Mouse (Mus musculus) lung, adult 2 months (tissue): Measurements from ENCODE around the gene Lat2. TPM values are rescaled to one million over a fixed set of nuclear protein-coding genes. Genes with fewer than 3 reads are reported as not detected.

Source experiments
- DNase-seq: peaks from one replicate; pipeline ENCODE4 v3.0.0; 2022
- H3K4me1 ChIP-seq: fragments of 200-500 bp; 2 replicates; pipeline ENCODE4 v1.6.1; 2011; ENCODE audit warnings: low read length; ENCODE audit not compliant: control insufficient read depth, insufficient read depth
- H3K4me3 ChIP-seq: fragments of 200-500 bp; replicated peaks from 2 replicates; pipeline ENCODE3; 2011; ENCODE audit warnings: low read depth, mild to moderate bottlenecking, control low read depth, low read length; ENCODE audit errors: extremely low read depth
- CTCF ChIP-seq: fragments of 200-500 bp; IDR thresholded peaks from 2 replicates; pipeline ENCODE4 v1.5.1; 2011; ENCODE audit warnings: mild to moderate bottlenecking, low read length, control low read depth; ENCODE audit not compliant: insufficient read depth
- POLR2A ChIP-seq: fragments of 200-500 bp; IDR thresholded peaks from 2 replicates; pipeline ENCODE4 v1.6.1; 2011; ENCODE audit warnings: low read depth, mild to moderate bottlenecking, control low read depth, low read length, borderline replicate concordance; ENCODE audit errors: extremely low read depth
- WGBS: fragments of 180-500 bp; shearing (Covaris S2); methylation state at CpG from one replicate; pipeline ENCODE4 v1.1.7; 2018; 5-methylcytosine and 5-hydroxymethylcytosine counted together
- polyA plus RNA-seq: library from polyadenylated mRNA; depleted of rRNA; stranded (reverse); fragments of >200 nt; gene quantifications from 2 replicates; pipeline ENCODE4 v1.2.3, GENCODE M21; 2012

Gene Lat2
- polyA plus RNA-seq, 1 experiment = 8.4 TPM

- WGBS = 67% methylated on average over 8 of the region's 8 CpGs
- DNase-seq = no peak
- Histone ChIP-seq H3K4me1 (no peaks in the 10 kb centered on the region), H3K4me3 (no peak overlapping the region)
- TF ChIP-seq POLR2A (no peak), CTCF (no peak)
These were observed 555 bp upstream of the Lat2 start for GRCm38 (mm10) chr5:134615380-134615779.

DNA sequence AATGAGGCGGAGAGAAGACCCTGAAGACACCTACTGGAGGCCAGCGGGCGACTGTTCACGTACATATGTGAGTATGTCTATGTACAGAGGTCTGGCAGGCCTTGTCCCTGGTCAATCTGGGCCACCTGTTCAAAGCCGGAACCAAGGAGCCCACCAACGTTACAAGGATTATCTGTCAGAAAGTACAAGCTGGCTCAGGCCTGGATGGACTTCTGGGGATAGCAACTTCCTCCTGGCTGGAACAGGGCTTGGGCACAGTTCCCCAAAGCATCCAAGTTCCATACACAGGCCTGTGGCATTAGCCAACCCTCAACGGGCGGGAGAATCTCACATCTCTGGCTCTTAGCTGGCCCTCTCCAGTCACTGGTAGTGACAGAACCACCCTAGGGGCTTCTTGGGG is 529 bp downstream of the Lat2 start:
- no peak overlapping the region for H3K4me3 ChIP-seq
- no peak for DNase-seq
- WGBS = 80% methylated on average over 8 of the region's 8 CpGs

DNA sequence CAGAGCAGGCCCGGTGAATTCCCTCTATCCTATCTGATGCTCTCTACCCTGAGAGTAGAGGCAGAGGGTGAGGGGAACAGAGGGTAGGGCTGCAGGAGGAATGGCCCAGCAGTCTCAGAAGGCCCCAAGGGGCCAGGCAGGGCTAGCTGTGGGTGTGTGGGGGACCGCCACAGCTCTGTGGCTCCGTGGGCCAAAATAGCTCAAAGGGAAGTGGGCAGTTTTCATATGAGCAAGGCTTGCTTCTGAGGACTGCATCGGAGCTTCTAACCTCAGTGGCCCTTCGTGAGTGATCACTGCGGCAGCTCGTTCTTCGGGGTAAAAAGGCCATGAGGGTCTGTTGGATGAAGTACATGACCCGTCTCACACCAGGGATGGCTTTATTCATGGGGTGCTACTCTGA is 1.1 kb downstream of the Lat2 start:
- Histone ChIP-seq H3K4me1 (no peaks in the 10 kb centered on the region), H3K4me3 (no peak overlapping the region)
- WGBS = 65% methylated on average over 9 of the region's 9 CpGs
- DNase-seq = no peak
- TF ChIP-seq CTCF (no peak), POLR2A (no peak)

More for the DNA sequence above, 529 bp downstream of the Lat2 start:
- TF ChIP-seq POLR2A (no peak), CTCF (no peak)
- no peaks in the 10 kb centered on the region for H3K4me1 ChIP-seq

- Histone ChIP-seq H3K4me3 (no peak overlapping the region), H3K4me1 (no peaks in the 10 kb centered on the region)
- no peak for DNase-seq
- no peak for TF ChIP-seq POLR2A
- no peak for TF ChIP-seq CTCF
- 40% methylated on average over 8 of the region's 8 CpGs for WGBS
These were observed 2.9 kb downstream of the Lat2 start for GRCm38 (mm10) chr5:134611810-134612521.

DNA sequence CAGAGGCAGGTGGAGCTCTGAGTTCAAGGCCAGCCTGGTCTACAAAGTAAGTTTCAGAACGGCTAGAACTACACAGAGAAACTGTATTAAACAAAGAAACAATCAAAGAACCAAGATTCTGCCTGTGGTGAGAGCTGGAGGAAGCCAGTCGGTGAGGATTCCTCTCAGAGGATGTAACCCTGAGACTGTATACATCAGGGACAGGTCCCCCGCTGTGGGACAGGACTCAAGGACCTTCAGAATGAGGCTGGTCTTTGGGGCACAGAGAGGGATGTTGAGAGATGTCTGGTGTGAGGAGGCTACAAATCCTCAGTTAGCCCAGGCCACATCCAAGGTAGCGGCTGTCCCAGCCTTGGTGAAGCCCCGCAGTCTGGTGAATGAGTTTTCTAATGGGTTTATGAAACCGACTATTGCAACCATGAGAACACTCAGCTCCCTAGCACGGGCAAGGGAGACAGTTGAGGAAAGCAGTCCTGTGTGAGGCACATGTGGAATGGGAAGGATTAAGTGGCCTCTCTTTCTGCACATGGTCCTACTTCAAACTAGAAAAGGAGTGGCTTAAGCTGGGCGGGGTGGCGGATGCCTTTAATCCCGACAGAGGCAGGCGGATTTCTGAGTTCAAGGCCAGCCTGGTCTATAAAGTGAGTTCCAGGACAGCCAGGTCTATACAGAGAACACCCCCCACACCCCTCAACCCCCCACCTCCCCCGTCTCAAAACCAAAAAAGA is 4.7 kb downstream of the Lat2 start:
- no peak for TF ChIP-seq CTCF
- TF ChIP-seq POLR2A = no peak
- 78% methylated on average over 12 of the region's 12 CpGs for WGBS
- H3K4me3 ChIP-seq = no peak overlapping the region
- no peak for DNase-seq
- H3K4me1 ChIP-seq = no peaks in the 10 kb centered on the region

GRCm38 (mm10) chr5:134607121-134607520 is 7.7 kb downstream of the Lat2 start:
- H3K4me3 ChIP-seq = no peak overlapping the region
- WGBS = 59% methylated on average over 5 of the region's 5 CpGs
- no peak for DNase-seq

GRCm38 (mm10) chr5:134606314-134606713 is 8.5 kb downstream of the Lat2 start:
- no peak for DNase-seq
- H3K4me3 ChIP-seq = no peak overlapping the region
- H3K4me1 ChIP-seq = no peaks in the 10 kb centered on the region
- TF ChIP-seq CTCF = peak; percentile 27; the same call in 1 of the 2 replicates
- TF ChIP-seq POLR2A = no peak

More at GRCm38 (mm10) chr5:134607121-134607520, 7.7 kb downstream of the Lat2 start:
- H3K4me1 ChIP-seq = no peaks in the 10 kb centered on the region
- no peak for TF ChIP-seq POLR2A
- no peak for TF ChIP-seq CTCF

DNA sequence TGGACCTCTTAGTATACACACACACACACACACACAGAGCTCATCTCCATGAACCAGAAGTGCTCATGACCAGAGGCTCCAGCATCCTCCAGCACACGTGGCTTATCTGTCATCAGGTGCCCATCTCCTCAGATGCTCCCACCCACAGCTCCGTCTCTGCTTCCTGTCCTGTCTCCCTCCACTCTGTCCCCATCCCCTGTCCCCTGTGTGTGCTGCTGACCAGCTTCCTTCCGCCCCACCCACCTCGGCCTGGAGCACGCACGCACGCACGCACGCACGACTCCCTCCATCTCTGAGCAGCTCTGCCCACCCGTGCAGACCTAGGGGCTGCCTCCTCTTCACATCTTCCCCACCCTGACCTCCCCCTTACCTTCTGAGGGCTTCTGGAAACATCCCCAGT is 10.4 kb downstream of the Lat2 start:
- TF ChIP-seq POLR2A (no peak), CTCF (no peak)
- DNase-seq = no peak
- Histone ChIP-seq H3K4me3 (no peak overlapping the region), H3K4me1 (no peaks in the 10 kb centered on the region)
- 75% methylated on average over 11 of the region's 11 CpGs for WGBS

DNA sequence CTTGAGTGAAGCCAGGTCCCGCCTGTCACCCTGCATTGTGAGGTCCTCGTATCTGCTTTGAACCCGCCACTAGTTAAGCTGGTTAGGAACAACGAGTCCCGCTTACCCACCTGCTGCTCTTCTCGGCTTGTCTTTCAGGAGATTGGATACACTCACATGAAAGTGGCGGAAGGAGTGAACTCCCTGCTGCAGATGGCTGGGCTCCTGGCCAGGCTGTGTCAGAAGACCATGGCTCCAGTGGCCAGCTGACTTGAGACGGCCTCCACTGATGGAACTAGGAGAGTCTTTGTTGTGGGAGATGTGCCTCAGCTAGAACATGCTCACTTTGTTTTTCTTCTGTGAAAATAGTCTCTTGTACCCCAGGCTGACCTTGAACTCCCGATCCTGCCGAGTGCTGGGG is 17.1 kb downstream of the Lat2 start:
- DNase-seq = no peak
- Histone ChIP-seq H3K4me1 (no peaks in the 10 kb centered on the region), H3K4me3 (no peak overlapping the region)
- TF ChIP-seq POLR2A (no peak), CTCF (no peak)
- WGBS = 79% methylated on average over 10 of the region's 10 CpGs

DNA sequence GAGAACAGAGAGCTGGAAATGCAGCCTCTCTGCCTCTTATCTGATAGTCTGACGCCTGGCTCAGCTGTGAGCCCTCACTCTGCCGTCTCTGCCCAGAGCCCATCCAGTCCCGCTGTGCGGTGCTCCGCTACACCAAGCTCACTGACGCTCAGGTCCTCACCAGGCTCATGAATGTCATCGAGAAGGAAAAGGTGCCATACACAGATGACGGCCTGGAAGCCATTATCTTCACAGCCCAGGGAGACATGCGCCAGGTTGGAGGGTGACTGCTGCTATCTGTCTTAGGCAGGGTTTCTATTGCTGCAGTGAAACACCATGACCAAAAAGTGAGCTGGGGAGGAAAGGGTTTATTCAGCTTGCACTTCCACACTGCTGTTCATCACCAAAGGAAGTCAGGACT is 21.7 kb downstream of the Lat2 start:
- no peak for TF ChIP-seq POLR2A
- no peak for TF ChIP-seq CTCF
- 89% methylated on average over 9 of the region's 9 CpGs for WGBS
- Histone ChIP-seq H3K4me3 (no peak overlapping the region), H3K4me1 (no peaks in the 10 kb centered on the region)
- DNase-seq = no peak
